Mouse (Mus musculus) ovary, postnatal 10 days (tissue): ENCODE data around the gene Phf1.

Source experiments
- DNase-seq: peaks from one replicate; pipeline ENCODE4 v3.0.0; 2022; ENCODE audit warnings: low spot score

Phf1 gene

DNA sequence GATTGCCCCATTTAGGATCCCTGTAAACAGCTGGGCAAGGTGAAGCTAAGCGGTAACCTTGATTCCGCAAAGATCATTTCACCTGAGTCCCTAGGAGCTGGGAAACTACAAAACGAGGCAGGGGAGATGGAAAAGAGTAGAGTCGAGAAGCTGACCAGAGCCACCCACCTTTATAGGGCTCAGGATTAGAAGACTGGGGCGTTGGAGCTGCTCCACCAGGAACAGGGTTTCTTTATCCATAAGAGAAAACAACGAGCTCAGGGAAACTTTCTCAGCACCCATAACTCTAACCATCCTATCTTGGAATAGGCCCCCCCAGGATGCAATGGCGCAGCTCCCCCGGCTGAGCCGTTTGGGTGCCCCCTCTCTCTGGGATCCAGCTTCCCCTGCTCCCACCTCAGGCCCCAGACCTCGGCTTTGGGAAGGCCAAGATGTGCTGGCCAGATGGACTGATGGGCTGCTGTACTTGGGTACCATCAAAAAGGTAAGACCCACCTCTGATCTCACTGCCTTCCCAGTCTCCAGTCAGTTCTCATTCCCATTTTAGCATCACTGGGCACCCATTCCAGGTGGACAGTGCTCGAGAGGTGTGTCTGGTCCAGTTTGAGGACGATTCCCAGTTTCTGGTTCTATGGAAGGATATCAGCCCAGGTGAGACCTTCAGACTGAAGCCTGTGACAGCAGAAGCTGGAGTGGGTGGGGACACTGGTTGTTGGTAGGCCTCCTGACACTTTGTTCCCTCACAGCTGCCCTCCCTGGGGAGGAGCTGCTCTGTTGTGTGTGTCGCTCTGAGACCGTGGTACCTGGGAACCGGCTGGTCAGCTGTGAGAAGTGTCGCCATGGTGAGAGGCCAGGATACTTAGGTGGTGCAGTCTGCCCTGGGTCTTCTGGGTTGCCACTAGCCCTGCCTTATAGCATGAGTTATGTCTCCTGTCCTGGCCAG, 1.3 kb downstream of the Phf1 start:
- no peak for DNase-seq

DNA sequence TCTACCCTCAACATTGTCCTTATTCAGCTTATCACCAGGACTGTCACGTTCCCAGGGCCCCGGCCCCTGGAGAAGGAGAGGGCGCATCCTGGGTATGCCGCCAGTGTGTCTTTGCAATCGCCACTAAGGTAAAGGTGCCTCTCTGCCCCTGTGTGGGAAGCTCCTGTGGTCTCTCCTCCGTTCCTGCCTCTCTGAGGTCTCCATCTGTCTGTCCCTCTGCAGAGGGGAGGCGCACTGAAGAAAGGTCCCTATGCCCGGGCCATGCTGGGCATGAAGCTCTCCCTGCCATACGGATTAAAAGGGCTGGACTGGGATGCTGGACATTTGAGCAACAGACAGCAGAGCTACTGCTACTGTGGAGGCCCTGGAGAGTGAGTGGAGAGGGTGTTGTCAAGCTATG, 2.2 kb downstream of the Phf1 start:
- DNase-seq = no peak

DNA sequence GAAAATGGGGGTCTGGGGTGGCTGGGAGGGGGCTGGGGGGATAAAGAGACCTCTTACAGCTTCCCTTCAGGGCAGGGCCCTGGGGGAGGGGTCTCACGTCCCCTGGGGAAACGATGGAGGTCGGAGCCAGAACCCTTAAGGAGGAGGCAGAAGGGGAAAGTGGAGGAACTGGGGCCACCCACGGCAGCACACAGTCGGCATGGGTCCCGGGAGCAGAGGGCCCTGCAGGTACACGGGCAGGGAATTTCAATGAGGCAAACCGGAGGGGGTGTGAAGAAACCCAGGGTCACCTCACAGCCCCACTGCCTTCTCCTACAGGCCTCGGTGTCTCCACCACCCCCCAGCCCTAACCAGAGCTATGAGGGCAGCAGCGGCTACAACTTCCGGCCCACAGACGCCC, 3.6 kb downstream of the Phf1 start:
- DNase-seq = no peak

DNA sequence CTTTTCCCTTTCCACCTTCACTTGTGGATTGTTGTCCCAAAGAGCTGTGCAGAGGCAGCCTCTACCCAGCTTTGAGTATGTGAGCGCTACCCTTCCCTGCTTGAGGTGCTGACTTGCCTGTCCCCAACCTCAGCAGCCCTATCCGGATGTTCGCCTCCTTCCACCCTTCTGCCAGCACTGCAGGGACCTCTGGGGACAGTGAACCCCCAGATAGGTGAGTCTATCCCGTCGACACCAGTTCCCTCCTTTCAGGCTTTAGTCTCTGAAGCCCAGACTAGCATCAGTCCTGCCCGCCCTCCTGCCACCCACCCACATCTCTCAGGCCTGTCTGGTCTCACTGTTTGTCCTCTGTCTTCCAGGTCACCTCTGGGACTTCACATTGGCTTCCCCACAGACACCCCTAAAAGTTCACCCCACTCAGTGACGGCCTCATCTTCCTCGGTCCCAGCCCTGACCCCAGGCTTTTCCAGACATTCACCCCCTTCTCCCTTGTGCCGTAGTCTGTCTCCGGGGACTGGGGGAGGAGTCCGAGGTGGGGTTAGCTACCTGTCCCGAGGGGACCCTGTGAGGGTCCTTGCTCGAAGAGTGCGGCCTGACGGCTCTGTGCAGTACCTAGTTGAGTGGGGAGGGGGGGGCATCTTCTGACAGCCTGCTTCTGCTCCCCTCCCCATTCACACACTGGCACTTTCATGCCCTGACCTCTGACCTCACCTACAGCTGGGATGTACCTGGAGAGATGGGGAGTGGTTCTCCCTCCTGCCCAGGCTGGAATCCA, 4.3 kb downstream of the Phf1 start:
- DNase-seq = no peak

GRCm38 (mm10) chr17:26937883-26938695, 5.2 kb downstream of the Phf1 start:
- no peak for DNase-seq

DNA sequence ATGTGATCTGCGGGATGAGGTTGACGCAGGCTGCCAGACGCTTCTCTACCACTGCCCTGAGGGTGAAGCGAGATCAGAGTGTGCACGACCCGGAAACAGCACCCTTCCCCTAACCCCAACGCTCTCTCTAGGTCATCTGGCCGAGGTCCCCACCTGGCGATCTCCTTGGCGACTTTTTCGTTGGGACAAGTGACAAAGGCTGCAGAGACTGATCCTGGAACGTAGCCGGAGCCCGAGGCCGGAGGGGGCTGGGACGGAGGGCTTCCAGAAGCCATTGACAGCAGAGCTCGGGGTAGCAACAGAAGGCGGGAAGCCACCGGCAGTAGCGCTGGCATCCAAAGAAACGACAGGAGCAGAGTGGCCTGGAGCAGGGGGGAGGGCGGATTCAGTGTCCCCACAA, 5.9 kb downstream of the Phf1 start:
- no peak for DNase-seq

DNA sequence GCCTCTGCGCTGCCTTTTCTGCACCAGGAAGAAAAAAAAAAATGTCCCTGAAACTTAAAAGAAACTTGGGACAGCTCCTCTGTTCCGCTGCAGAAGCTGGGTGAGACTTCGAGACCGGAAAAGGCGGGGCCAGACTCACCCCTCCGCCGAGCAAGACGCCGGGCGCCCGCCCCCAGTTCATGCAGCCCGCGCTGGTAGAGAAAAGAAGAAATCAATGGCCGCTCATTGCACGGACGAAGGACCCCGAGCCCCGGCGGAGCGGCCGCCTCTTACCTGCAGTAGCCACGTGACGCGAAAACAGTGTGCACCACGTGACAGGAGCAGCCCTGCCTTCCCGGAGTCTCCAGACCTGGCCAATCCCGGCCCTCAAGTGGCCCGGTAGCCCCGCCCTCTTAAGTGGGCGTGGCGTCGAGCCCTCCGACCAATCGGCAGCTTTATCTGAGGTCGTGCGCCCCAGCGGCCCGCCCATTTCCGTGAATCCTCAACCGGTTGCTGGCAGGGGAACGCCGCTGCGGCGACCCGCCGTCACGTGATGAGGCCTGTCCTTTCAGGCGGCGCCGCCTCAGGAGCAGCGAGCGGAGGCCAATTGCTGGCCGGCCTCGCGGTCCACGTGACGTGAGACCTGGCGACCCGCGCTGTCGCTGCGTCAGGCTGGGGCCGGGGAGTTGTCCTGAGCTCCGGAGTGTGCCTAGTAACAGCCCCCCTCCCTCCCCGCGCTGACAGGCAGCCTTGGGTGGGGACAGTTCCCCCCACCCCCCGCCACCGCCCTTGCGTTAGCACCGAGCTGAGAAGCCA, 6.5 kb downstream of the Phf1 start, which contains the start of gene Cuta:
Cuta (minus strand) TSS at position 392 of the 795 bp plus-strand sequence.
- DNase-seq = peak; percentile 93

DNA sequence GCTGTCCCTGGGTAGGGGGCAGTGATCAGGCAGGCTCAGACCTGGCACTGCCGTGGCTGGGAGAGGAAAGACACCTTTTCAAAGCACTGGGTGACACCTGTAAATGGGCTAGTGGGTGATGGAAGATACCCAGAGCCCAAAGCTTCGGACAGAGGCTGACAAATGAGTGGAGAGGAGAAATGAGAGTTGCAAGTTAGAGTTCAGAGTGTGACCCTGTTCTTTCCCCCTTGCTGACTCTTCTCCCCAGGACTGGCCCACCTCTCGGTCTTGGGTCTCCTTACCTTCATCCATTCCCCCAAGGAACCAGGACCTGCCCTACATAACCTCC, 7.1 kb downstream of the Phf1 start:
- no peak for DNase-seq

DNA sequence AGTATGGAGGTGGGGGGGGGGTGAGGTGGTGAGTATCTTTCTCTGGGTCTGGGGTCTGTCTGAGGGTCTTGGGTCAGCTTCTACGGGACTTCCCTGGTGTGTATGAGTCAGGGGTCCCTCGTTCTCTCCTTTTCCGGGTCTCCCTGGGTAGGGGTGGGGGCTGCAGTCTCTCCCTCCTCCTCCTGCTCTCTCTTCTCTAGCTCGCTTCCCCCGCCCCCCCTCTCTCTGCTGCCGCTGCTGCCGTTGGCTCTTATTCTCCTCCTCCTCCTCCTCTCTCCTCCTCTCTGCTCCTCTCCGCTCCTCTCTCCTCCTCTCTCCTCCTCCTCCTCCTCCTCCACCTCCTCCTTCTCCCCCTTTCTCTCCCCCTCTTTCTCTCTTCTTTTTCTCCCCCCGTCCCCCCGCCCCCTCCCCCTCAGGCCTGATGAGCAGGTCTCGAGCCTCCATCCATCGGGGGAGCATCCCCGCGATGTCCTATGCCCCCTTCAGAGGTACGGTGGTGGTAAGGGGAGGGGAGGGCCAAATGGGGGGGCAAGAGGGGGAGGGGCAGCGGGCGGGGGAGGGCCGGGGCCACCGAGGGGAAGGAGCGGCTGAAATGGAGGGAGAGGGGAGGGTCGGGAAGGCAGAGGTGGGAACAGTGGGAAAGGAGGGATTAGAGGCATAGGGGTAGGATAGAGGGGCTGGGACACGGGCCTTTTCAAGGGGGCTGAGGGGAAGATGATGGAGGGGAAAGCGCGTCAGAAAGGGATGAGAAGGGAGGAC, 8.4 kb downstream of the Phf1 start, which contains the start of gene Syngap1:
Syngap1 (plus strand) TSS at position 223 of the 759 bp plus-strand sequence.
- DNase-seq = no peak

- no peak for DNase-seq
Observed at GRCm38 (mm10) chr17:26941841-26942570, 9.2 kb downstream of the Phf1 start.

- DNase-seq = no peak
Observed at GRCm38 (mm10) chr17:26945824-26946495, 13.1 kb downstream of the Phf1 start.

DNA sequence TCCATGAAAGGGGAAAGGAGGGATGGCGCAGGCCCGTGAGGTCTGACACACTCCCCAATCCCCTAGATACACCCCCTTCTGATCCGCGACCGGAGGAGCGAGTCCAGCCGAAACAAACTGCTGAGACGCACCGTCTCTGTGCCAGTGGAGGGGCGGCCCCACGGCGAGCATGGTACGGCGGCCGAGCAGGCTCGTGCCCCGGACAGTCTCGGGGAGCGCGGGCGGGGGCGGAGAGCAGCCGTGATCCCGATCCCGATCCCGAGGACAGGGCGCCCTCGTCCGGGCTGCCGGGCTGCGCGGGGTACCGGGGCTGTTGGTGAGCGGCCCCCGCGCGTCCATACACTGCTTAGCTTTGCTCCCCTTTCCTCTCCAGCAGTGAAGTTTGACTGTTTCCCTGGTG, 13.7 kb downstream of the Phf1 start:
- DNase-seq = peak; percentile 68

DNA sequence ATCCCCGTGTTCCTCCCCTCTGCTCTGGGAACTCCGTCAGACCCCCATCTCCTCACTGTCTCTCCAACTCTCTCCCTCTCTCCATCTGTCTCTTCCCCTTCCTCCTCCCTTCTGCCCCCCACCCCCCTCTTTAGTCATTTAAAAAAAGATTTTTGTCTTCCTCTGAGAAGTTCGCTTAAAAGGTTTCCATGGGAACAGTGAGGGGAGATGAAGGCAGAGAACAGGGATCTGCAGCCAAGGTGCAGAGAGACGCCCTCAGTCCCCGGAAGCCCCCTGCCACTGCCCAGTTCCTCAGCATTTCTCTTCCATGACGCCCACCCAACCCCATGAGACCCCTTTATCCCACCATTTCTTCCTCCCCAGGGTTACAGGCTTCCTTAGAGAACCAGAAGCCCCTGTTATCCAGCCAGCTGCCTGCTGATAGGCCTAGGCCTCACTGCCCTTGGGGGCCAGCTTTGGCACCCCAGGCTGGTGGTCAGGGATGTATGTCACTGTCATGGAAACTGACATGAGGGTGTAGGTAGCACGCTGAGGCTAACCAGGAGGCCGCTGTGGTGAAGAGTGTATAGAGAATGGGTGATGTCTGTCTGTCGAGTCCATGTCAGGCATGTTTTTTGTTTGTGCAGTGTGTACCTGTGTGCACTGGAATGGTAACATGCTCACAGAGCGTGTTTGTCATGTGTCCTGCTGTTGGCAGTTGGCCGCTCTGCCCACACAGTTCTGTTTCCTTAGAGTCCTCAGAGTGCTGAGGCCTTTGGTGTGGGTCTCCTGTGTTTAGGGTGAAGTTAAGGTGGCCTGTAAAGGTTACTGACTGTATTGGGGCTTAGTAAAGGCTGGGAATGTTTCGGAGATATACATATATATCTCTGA, 14.6 kb downstream of the Phf1 start:
- no peak for DNase-seq

GRCm38 (mm10) chr17:26948316-26949050, 15.6 kb downstream of the Phf1 start:
- DNase-seq = no peak

GRCm38 (mm10) chr17:26949051-26949577, 16.3 kb downstream of the Phf1 start:
- DNase-seq = no peak

DNA sequence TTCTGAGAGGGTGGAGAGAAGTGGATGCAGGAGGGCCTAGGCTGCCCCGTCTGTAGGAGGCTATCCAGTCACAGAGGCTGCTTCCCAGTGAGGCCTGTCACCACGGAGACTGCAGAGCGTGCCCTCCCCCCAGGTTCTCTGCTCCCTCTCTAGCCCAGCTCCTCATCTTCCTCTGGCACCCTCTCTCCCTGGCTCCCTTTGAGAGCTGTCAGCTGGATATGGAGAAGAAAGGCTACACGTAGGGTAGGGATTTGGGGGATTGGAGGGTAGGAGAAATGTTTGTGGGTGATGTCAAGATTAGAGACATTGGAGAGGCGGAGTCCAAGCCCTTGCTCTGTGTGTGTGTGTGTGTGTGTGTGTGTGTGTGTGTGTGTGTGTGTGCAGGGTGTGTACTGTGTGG, 17.0 kb downstream of the Phf1 start:
- no peak for DNase-seq

DNA sequence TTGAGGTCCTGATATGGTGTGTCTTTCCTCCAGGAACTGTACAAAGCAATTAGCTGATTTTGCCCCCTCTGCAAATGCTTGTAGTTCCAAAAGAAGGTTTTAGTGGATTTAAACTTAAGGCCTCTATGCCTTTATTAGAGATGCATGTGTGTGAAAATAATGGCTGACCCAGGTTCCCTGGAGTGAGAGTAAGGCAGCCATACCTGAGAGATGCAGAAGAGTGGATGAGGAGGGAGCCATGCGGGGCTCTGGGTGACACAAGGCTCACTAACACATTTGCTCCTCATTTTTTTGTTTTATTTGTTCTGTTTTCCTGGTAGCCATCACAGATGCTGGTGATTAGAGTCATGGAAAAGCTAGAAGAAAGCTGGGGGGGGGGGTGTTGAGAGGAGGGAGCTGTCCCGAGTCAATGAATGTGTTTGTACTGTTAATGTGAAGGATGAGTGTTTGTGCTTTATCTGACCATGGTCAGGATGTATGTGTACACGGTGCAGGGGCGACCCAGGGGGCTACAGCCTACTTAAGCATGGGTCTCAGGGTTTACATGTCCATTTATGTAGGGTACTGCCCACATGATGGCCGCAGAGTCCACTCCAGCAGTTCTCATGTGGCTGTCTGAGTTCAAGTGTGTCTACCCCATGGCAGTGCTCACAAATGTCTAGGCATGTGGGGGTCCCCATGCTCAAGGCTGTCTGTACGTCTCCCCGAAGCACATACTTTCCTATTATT, 17.9 kb downstream of the Phf1 start:
- DNase-seq = no peak
